Mouse (Mus musculus) embryonic fibroblast, embryonic 13.5 days (primary cell): ENCODE results near the gene Mok.

Experiments
- CTCF ChIP-seq: IDR thresholded peaks from 2 replicates; pipeline ENCODE4 v1.5.1; 2011; ENCODE audit warnings: mild to moderate bottlenecking, control low read depth, low read length, moderate library complexity, borderline replicate concordance; ENCODE audit not compliant: insufficient read depth
- POLR2A ChIP-seq: IDR thresholded peaks from 2 replicates; pipeline ENCODE4 v1.6.1; 2011; ENCODE audit warnings: low read depth, mild to moderate bottlenecking, control low read depth, low read length, moderate library complexity

DNA sequence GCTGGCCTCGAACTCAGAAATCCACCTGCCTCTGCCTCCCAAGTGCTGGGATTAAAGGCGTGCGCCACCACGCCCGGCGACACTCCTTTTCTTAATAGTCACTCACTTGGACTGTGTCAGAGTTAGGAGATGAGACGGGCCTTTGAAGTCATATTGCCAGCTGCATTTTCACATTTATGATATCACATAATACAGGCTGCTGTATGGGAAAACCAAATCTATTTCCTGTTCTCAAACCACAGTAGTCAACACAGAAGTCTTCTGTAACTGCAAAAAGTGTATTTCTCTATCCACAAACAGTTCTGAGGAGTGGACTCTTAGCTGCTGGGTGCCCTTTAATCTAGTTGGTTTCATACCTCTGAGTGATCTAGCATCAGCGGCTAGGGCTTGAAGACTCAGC is 81.8 kb downstream of the Mok start:
- no peak for TF ChIP-seq CTCF
- TF ChIP-seq POLR2A = no peak
